Mouse (Mus musculus) ES-E14 (cell line): ENCODE data around the gene Smad3. TPM values are rescaled to one million over a fixed set of nuclear protein-coding genes. Genes with fewer than 3 reads are reported as not detected.

Experiments
- DNase-seq: peaks from one replicate; pipeline ENCODE4 v3.0.0-alpha.2; 2013; ENCODE audit warnings: low read depth, low spot score
- H3K27ac ChIP-seq: 2 replicates; pipeline ENCODE4 v1.5.1; 2012; ENCODE audit warnings: low read depth, mild to moderate bottlenecking, low read length, moderate library complexity, mixed read lengths; ENCODE audit not compliant: poor library complexity, insufficient read depth, severe bottlenecking
- H3K36me3 ChIP-seq: 2 replicates; pipeline ENCODE4 v1.6.1; 2012; ENCODE audit warnings: mild to moderate bottlenecking, low read length, moderate library complexity, mixed read lengths; ENCODE audit not compliant: control insufficient read depth, poor library complexity, insufficient read depth, severe bottlenecking
- H3K4me1 ChIP-seq, 2 experiments: fragments of 150-350 bp in 1 of 2; sonication (generic) in 1 of 2; 2 replicates each; pipeline ENCODE4 v1.6.1; 2012; ENCODE audit warnings: low read length in 2 of 2, mild to moderate bottlenecking in 1 of 2, mixed read lengths in 1 of 2; ENCODE audit not compliant: control insufficient read depth in 2 of 2, insufficient read depth in 2 of 2, poor library complexity in 1 of 2
- H3K4me3 ChIP-seq, 2 experiments: fragments of 150-350 bp in 1 of 2; sonication (generic) in 1 of 2; 2 replicates each; pipeline ENCODE4 v1.5.1; 2012; ENCODE audit warnings: low read length in 2 of 2, low read depth in 1 of 2, mild to moderate bottlenecking in 1 of 2, mixed read lengths in 1 of 2; ENCODE audit not compliant: insufficient read depth in 1 of 2, poor library complexity in 1 of 2, severe bottlenecking in 1 of 2
- H3K9ac ChIP-seq: 2 replicates; pipeline ENCODE4 v1.6.1; 2012; ENCODE audit warnings: low read depth, mild to moderate bottlenecking, low read length, mixed read lengths; ENCODE audit not compliant: poor library complexity, insufficient read depth, severe bottlenecking
- H3K9me3 ChIP-seq: fragments of 150-350 bp; sonication (generic); 2 replicates; pipeline ENCODE4 v1.6.1; 2012; ENCODE audit warnings: low read depth, mild to moderate bottlenecking, low read length; ENCODE audit not compliant: control insufficient read depth, insufficient read depth
- CHD2 ChIP-seq: IDR thresholded peaks from 2 replicates; pipeline ENCODE4 v1.6.1; 2014; ENCODE audit warnings: mild to moderate bottlenecking, low read depth, low read length, inconsistent platforms
- HCFC1 ChIP-seq: IDR thresholded peaks from 2 replicates; pipeline ENCODE4 v1.6.1; 2012; ENCODE audit warnings: low read length, inconsistent platforms, borderline replicate concordance; ENCODE audit not compliant: insufficient read depth
- MAFK ChIP-seq: IDR thresholded peaks from 2 replicates; pipeline ENCODE4 v1.6.1; 2014; ENCODE audit warnings: mild to moderate bottlenecking, low read depth, low read length, inconsistent platforms; ENCODE audit not compliant: insufficient read depth
- ZC3H11A ChIP-seq: IDR thresholded peaks from 2 replicates; pipeline ENCODE4 v1.6.1; 2012; ENCODE audit warnings: low read depth, mild to moderate bottlenecking, inconsistent platforms, low read length, borderline replicate concordance
- ZNF384 ChIP-seq: IDR thresholded peaks from 2 replicates; pipeline ENCODE4 v1.6.1; 2012; ENCODE audit warnings: low read depth, low read length, inconsistent platforms
- in situ Hi-C, 2 experiments: fragments of 600-800 bp; cut with MboI; formaldehyde crosslinking; loops; one replicate each; pipeline ENCODE4 v1.15.1; 2025; ENCODE audit warnings: low sequenced_read_pairs in 2 of 2, inconsistent platforms in 1 of 2; ENCODE audit not compliant: unreplicated experiment in 2 of 2
- total RNA-seq: library from RNA; depleted of rRNA; stranded (reverse); fragments of 300-350 nt; gene quantifications from 2 replicates; pipeline ENCODE4 v1.2.3, GENCODE M21; 2012

The Smad3 gene
- total RNA-seq, 1 experiment = 15.2 TPM

- Histone ChIP-seq H3K4me1 (peaks cover 0 to 9% of the 10 kb centered on the region in 2 experiments; a peak in 2 of 4 replicates), H3K36me3 (no peaks in the 10 kb centered on the region; the same call in 1 of the 2 replicates), H3K9me3 (no peaks in the 10 kb centered on the region), H3K4me3 (no peak overlapping the region), H3K9ac (no peak overlapping the region), H3K27ac (no peak overlapping the region)
- no peak for DNase-seq
- in situ Hi-C loops = no loop called here
- no peak for TF ChIP-seq HCFC1
- TF ChIP-seq MAFK = no peak
- TF ChIP-seq ZNF384 = no peak
Observed at GRCm38 (mm10) chr9:63664792-63665646, 92.8 kb downstream of the Smad3 start.

DNA sequence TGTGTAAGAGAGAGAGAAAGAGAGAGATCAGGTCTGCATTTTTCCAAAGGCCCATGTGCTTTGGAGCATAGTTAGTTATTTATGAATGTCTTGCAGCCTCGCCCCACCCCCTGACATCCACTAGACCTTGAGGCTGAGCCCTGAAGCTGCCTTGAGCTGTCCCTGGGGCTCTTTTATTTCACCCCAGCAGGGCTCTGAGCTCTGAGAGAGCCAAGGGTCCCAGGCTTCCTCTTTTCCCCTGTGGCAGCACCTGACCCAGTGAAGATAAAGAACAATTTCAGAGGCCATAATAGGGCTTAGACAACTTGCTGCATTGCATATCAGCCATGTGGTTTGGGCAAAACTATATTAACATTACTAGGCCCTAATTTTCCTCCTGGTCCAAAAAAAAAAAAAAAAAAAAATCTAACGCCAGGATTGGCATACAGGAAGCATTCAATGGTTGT is 93.5 kb downstream of the Smad3 start:
- no peak overlapping the region for H3K27ac ChIP-seq
- no peaks in the 10 kb centered on the region for H3K9me3 ChIP-seq
- peaks cover 0 to 9% of the 10 kb centered on the region in 2 experiments; a peak in 2 of 4 replicates for H3K4me1 ChIP-seq
- TF ChIP-seq HCFC1 = no peak
- no peak for TF ChIP-seq ZNF384
- no peak for TF ChIP-seq CHD2
- no peak for TF ChIP-seq ZC3H11A
- no peak for TF ChIP-seq MAFK
- in situ Hi-C loops = no loop called here
- no peaks in the 10 kb centered on the region; the same call in 1 of the 2 replicates for H3K36me3 ChIP-seq
- DNase-seq = no peak
- no peak overlapping the region for H3K4me3 ChIP-seq
- no peak overlapping the region for H3K9ac ChIP-seq

- no peak overlapping the region for H3K9ac ChIP-seq
- no peaks in the 10 kb centered on the region; the same call in 1 of the 2 replicates for H3K36me3 ChIP-seq
- H3K4me3 ChIP-seq = no peak overlapping the region
- H3K27ac ChIP-seq = no peak overlapping the region
- H3K9me3 ChIP-seq = no peaks in the 10 kb centered on the region
- in situ Hi-C loops = no loop called here
- DNase-seq = no peak
- TF ChIP-seq ZC3H11A (no peak), MAFK (no peak), CHD2 (no peak), ZNF384 (no peak), HCFC1 (no peak)
- H3K4me1 ChIP-seq = peaks cover 0 to 9% of the 10 kb centered on the region in 2 experiments; a peak in 2 of 4 replicates
Observed at GRCm38 (mm10) chr9:63663222-63663621, 94.6 kb downstream of the Smad3 start.

DNA sequence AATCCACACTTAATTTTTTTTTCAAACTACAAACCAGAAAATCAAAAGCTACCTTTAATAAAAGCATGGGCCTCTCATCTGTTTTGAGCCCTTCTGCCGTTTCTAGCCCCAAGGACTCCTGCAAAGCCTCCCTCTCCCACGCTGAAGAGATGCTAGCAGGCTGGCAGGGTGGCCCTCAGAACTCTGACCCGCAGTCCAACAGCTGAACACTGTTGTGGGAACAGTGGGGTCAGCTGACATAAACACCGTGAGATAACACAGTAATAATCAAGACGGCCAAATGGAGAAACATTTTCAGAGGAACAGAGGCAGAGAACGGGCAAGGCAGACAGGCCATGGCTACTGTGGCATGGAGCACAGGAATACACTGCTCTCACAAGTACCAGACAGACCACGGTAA is 95.0 kb downstream of the Smad3 start:
- Histone ChIP-seq H3K27ac (no peak overlapping the region), H3K4me1 (peaks cover 0 to 9% of the 10 kb centered on the region in 2 experiments; a peak in 2 of 4 replicates), H3K36me3 (no peaks in the 10 kb centered on the region; the same call in 1 of the 2 replicates), H3K9ac (no peak overlapping the region), H3K9me3 (no peaks in the 10 kb centered on the region), H3K4me3 (no peak overlapping the region)
- no peak for TF ChIP-seq ZC3H11A
- TF ChIP-seq ZNF384 = no peak
- TF ChIP-seq HCFC1 = no peak
- TF ChIP-seq MAFK = no peak
- no peak for TF ChIP-seq CHD2
- in situ Hi-C loops = no loop called here
- no peak for DNase-seq
